Mouse (Mus musculus): ENCODE results near the gene Tmem63a.
"Not testable (repeated sequence)": the region's sequence is repeated elsewhere in the genome, so short reads cannot be mapped to it uniquely, and the experiment has no call there.

Tmem63a gene

DNA sequence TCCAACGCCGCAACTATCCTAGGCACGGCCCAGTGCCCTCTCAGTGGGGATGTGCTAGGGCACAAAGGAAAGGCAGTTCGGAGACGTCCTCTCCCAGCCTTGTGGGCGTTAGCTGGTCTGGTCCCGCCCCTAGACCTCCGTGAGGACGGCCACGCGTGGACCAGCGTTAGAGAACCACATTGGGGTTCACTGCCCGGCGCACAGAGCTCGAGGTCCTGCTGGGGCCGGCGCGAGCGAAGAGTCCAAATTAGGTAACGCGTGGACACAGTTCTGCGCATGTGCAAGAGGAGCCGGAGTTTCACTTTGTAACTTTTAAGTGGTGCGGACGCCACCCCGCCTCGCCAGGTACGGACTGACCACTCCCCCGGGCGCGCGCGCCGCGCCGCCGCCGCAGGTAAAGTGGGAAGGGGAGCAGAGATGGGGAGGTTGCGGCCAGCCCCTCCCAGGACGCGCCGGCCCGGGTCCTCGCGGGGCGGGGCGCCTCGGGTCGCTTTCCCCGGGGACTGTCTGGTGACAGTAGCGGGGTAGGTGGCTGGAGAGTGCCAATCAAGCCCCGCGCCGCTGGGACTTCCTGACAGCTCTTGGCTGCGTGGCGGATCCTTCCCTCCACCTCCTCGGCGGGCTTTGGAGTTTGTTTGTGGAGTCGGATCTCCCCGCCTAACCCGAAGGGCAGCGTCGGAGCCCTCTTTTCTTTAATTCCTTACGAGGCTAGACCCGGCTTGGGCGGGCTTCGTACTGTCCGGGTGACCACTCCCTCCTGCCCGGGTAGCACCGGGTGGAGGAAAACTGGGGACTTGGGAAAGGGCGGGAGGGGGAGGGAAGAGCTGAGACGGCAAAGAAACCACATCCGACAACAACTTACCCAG lies at the start of gene Tmem63a:
Gene Tmem63a (plus strand): TSS at position 179 of the 866 bp plus-strand sequence.
- in situ Hi-C loops (cut with MseI, MboI) = no loop called here

DNA sequence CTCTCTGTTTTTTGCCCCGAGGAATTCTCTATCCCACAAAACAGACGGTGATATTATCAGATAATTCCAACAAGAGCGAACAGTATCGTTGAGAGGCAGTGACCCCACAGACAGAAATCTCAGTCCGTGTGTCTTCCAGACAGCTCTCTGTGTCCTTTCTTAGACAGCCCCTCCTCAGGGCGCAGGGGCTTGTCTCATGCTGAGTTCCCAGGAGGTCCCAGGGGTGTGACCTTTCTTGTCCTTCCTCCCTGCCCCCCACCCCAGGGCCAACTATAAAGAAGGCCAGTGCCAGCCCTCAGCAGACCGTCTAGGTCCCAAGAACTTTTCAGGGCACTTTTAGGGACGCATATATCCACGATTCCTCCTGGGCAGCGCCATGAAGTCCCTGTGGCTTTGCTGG lies 49.3 kb upstream of the Tmem63a start, which contains the start of gene Lefty2:
Gene Lefty2 (plus strand): TSS at position 301 of the 400 bp plus-strand sequence.
- in situ Hi-C loops (cut with MseI, MboI) = no loop called here

DNA sequence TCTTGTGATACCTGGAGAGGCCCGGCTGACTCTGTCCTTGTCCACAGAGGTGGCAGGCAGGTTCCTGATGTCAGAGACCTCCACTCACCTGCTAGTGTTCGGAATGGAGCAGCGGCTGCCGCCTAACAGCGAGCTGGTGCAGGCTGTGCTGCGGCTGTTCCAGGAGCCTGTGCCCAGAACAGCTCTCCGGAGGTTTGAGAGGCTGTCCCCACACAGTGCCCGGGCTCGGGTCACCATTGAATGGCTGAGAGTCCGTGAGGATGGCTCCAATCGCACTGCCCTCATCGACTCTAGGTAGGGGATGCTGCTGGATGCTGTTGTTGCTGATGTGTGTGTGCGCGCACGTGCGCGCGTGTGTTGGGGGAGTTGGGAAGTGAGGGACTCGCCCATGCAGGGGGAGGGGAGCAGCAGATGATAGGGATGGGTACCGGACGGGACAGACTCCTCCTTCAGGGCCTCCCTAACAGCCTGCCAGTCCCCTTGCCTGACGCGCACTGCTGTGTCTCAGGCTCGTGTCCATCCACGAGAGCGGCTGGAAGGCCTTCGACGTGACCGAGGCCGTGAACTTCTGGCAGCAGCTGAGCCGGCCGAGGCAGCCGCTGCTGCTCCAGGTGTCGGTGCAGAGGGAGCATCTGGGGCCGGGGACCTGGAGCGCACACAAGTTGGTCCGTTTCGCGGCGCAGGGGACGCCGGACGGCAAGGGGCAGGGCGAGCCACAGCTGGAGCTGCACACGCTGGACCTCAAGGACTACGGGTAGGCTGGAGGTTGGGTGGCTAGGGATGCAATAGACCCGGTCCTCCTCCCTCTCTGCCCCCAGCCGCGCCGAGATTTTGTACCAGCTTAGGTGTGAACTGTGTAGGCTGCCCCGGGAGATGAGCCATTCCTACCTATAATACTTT lies 47.8 kb upstream of the Tmem63a start:
- in situ Hi-C loops (cut with MseI, MboI) = not testable (repeated sequence)

DNA sequence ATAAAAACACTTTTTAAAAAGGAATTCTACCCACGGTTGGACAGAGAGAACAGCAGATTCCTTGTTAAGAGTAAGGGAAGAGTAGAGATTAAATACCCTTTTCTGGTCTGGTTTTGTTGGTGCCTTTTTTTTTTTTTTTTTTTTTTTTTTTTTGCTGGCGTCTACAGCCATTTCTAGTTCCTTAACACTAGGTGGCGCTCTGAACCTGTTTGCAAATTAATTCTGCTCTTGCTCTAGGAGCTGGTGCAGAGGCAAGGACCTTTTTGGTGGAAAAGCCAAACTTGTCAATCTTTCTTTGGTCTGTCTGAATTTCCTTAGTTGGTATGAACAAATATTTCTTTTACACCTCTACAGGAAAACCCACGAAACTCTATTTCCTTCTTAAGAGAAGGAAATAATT lies 41.0 kb upstream of the Tmem63a start:
- in situ Hi-C loops (cut with MseI, MboI) = loop anchor here in 1 of 2 experiments (10.0 kb wide), 1 partner anchor 74 kb away; no protein-coding TSS in a partner anchor

DNA sequence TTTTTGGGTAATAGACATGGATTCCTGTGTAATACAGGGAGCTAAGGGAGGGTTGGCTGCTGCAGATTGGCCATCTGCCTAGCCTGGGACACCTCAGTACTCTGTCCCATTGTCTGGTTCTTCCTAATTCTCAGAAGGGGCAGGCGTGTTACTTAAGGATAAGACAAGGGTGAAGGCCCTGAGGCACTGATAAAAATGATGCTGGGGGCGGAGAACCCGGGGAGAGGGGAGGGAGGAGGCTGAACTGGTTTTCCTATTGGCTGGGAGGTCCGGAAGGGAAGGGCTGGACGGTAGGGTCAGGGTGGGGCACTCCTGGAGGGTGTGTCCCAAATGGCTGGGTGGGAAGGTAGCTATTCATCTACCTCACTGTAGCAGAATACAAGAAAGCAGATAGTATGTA lies 39.2 kb upstream of the Tmem63a start:
- in situ Hi-C loops (cut with MseI, MboI) = loop anchor here in 1 of 2 experiments (10.0 kb wide), 1 partner anchor 72 kb away; no protein-coding TSS in a partner anchor

DNA sequence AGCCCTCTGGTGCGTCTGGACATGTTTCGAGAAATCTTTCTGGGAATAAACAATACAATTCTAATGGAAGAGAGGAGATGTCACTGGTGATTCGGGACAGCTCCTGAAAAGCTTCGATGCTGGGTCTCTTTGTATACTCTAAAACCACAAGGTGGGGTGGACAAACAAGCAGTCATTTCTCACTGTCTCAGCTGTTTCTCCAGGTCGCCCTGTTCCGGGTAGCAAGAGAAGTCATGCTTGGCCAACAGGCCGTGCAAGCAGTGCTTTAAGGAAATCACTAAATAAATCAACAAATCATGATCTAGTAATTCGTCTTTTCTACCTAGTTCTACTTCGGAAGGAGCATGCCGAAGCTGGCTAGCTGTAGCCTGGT lies 38.5 kb upstream of the Tmem63a start:
- in situ Hi-C loops (cut with MseI, MboI) = loop anchor here in 1 of 2 experiments (10.0 kb wide), 1 partner anchor 71 kb away; no protein-coding TSS in a partner anchor

DNA sequence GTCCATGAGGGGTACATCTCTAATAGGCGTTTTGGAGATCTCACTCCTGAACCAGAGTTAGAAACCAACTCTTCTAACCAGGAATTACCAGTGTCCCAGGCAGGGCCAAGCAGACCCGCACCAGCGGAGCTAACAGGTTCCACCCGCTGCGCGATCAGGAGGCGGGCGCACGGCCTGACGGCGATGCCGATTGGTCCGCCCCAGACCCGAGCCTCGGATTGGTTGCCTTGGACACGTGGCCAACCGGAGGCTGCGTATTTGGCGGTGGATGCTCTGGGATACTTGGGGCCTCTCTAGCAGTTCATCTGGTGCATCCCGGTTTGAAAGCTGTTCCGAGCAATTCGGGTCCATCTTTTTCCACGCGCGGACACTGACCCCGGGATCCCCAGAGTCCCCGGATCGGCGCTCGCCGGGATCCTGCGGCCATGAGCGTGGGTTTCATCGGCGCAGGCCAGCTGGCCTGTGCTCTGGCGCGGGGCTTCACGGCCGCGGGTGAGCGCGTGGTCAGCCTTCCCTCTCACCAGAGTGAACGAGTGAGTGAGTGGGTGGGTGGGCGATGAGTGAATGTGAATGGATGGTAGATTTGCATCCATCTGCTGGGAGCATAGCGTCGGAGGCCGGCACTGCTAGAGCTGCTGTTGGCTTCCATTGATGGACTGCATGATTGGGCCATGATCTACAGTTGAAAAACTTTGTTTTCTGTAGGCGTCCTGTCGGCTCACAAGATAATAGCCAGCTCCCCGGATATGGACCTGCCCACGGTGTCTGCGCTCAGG lies 37.9 kb upstream of the Tmem63a start, which contains the start of gene Pycr2:
Gene Pycr2 (plus strand): TSS at position 255 of the 776 bp plus-strand sequence.
- in situ Hi-C loops (cut with MseI, MboI) = loop anchor here in 1 of 2 experiments (10.0 kb wide), 1 partner anchor 71 kb away; no protein-coding TSS in a partner anchor

DNA sequence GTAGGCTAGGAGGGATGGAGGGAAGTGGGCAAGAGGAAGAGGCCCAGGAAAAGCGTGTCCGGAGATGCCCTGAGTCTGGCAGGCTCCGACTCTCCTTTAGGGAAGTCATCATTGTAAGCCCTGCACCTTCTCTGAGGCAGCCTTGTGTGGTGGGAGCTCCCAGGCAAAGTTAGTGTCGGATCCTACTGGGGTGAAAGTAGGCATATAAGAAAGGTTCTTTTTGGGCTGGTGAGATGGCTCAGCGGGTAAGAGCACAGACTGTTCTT lies 37.4 kb upstream of the Tmem63a start:
- in situ Hi-C loops (cut with MseI, MboI) = loop anchor here in 1 of 2 experiments (10.0 kb wide), 1 partner anchor 70 kb away; no protein-coding TSS in a partner anchor

DNA sequence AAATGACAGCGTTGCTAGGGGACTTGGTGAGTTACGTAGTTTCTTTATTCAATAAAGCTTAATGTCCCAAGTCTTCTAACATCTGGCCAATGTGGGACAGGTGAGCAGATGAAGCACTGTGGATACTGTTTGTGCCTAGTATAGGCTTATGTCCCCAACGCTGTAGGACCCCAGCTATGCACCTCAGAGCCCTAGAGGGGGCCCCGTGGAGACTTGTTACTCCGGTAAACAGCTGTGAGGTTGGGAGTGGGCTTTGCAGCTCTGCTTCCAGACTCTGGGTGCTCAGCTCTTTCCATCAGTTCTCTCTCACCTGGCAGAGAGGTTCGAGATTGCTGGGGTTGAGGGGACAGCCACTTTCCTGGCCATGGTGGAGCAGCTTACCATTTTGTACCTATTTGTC lies 36.8 kb upstream of the Tmem63a start:
- in situ Hi-C loops (cut with MseI, MboI) = loop anchor here in 1 of 2 experiments (10.0 kb wide), 1 partner anchor 69 kb away; no protein-coding TSS in a partner anchor

DNA sequence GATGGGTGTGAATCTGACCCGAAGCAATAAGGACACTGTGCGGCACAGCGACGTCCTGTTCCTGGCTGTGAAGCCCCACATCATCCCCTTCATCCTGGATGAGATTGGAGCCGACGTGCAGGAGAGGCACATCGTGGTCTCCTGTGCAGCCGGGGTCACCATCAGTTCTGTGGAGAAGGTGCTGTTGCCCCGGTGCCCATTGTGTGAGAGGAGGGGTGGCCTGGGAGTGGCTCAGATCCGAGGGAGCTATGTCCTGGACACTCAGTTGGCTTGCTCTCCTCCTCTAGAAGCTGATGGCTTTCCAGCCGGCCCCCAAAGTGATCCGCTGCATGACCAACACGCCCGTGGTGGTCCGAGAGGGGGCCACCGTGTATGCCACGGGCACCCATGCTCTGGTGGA lies 36.3 kb upstream of the Tmem63a start:
- in situ Hi-C loops (cut with MseI, MboI) = loop anchor here in 1 of 2 experiments (10.0 kb wide), 1 partner anchor 69 kb away; no protein-coding TSS in a partner anchor

DNA sequence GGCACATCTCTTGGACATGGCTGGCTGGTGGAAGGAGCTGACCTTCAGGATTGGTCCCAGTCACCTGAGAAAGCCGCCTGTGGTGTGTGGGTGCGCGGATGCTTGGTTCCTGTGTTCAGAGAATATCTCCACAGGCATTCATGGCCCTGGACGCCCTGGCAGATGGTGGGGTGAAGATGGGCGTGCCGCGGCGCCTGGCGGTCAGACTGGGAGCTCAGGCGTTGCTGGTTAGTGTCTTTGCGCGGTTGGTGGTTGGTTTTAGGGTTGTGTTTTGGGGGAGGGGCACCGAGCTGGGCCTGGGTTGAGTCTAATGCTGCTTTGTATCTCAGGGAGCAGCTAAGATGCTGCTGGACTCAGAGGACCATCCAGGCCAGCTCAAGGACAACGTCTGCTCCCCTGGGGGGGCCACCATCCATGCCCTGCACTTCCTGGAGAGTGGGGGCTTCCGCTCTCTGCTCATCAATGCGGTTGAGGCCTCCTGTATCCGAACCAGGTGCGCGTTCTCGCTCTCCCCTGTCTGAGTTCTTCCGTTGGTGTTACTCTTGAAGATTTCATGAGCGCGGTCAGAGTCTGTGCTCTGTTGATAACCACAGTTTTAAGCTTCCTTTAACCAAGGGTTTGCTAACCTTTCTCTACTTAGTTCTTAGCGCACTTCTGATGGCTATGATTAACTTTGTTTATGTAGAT lies 35.5 kb upstream of the Tmem63a start:
- in situ Hi-C loops (cut with MseI, MboI) = loop anchor here in 1 of 2 experiments (10.0 kb wide), 1 partner anchor 68 kb away; no protein-coding TSS in a partner anchor

DNA sequence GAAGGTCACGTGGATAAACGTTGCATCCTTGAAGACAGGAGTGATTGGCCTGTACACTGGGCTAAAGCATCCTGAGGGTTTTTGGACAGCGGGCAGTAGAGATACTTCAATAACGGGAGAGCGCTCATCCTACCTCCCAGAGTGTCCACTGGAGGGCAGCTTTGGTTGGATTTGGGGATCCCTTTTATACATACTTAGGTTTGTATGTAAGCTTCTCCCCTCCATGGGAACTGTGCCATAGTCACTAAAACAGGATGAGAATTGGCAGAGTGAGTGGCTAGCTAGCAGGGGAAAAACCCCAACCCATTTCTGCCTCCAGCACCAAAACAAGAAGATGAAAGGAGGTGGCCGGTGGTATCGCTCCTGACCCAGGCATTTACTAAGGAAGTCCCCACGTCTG lies 31.0 kb upstream of the Tmem63a start:
- in situ Hi-C loops (cut with MseI, MboI) = no loop called here

DNA sequence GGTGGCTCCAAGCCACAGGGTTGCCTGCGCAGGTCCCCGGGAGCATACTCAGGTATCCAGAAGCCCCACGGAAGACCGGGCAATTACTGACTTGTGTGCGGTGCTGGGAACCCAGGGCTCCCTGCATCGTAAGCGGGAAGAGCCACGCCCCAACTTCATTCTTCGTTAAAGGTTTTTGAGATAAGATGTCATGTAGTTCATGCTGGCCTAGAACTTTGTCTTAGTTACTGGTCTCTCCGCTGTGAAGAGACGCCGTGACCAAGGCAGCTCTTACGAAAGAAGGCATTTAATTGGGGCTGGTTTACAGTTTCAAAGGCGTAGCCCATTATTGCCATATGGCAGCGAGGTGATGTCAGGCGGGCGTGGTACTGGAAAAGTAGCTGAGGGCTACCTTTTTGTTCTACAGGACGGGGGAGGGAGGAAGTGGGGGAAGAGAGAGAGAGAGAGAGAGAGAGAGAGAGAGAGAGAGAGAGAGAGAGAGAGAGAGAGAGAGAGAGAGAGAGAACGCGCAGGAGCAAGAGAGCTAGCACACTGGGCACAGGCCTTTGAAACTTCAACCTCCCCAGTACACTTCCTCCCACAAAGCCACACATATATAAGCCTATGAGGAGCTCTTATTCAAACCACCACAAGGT lies 30.4 kb upstream of the Tmem63a start:
- in situ Hi-C loops (cut with MseI, MboI) = no loop called here

DNA sequence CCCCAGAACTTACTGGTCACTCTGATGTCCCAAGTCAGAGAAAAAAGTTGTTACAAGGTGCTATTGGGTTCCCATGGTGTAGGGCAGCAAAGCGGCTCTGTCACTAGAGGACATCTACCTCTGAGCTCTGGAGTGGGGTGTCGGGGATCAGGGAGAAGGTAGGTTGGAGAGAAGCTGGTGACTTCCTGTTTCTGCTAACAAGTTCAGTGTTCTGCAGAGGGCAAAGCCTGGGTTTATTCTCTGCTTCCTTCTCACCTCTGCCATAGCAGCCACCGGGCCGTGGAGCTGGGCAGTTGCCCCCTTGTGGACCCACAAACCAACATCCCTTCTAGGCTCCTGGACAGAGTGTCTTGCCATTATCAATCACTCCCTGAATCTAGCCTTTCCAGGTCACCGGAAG lies 29.4 kb upstream of the Tmem63a start:
- in situ Hi-C loops (cut with MseI, MboI) = no loop called here

DNA sequence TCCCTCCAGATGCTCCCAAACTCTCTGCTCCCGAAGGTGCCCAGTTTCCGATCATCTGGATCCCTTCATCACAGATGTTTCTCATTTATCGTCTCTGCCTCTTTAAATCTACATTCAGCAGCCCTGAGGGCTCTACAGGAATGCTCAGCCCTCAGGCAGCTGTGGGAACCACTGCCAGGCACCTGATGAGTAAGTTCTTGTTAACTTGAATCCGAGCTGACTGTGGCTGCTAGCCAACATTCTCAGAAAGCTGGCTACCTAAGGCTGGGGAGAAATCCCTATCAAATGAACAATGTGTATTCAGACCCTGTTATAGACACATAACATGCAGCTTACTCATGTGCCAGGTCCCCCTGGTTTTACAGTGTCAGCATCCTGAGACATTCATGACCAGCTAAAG lies 28.3 kb upstream of the Tmem63a start:
- in situ Hi-C loops (cut with MseI, MboI) = no loop called here

DNA sequence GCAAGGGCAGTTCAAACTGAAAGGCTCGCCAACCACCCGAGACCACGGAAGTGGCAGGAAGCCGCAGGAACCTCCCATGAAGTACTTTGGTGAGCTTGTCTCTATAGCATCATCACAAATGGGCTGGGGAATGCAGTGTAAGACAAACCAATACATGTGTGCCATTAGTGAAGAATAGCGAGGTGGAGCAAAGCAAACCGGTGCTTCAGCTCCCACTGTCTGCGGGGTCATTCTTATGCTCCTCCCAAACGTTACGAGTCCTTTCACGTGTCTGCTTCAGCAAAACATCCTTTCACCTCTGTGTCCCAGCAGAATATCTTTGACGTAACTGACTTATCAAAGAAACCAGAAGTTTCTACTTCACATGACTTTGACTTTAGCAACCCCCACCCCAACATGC lies 25.7 kb upstream of the Tmem63a start:
- in situ Hi-C loops (cut with MseI, MboI) = no loop called here

DNA sequence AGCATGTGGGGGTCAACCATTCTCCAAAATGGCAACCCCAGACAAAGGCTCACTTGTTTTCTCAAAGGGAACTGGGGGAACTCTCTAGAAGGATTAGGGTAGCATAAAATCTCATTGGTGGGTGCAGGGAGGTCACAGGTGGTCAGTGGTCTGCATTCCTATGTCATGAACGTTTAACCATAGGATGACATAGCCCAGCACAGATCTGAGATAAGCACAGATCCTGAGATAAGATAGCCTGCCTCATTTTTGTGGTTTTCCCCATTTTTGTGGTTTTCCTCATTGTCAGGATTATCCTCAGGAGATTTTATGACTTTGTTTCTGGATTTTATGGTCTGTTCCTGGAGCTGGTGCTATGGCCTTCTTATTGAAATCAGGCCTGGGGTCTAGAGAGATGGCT lies 25.1 kb upstream of the Tmem63a start:
- in situ Hi-C loops (cut with MseI, MboI) = no loop called here

DNA sequence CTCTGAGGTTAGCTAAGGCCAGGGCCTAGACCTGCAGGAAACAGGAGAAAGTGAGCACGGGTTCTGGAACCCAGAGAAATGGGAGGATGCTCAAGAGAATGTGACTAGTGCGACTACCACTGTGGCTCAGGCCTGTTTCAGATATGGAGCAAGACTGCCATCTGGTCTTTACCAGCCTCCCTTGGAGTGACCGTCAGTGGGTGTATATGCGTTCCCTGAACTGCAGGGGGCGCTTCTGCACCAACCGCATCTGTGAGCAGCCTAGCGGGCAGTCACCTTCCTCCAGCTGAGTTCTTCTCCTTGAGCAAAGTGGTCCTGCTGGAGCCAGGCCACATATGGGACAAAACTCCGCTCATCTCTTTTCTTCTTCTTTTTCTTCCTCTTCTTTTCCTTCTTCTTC lies 22.5 kb upstream of the Tmem63a start:
- in situ Hi-C loops (cut with MseI, MboI) = no loop called here

DNA sequence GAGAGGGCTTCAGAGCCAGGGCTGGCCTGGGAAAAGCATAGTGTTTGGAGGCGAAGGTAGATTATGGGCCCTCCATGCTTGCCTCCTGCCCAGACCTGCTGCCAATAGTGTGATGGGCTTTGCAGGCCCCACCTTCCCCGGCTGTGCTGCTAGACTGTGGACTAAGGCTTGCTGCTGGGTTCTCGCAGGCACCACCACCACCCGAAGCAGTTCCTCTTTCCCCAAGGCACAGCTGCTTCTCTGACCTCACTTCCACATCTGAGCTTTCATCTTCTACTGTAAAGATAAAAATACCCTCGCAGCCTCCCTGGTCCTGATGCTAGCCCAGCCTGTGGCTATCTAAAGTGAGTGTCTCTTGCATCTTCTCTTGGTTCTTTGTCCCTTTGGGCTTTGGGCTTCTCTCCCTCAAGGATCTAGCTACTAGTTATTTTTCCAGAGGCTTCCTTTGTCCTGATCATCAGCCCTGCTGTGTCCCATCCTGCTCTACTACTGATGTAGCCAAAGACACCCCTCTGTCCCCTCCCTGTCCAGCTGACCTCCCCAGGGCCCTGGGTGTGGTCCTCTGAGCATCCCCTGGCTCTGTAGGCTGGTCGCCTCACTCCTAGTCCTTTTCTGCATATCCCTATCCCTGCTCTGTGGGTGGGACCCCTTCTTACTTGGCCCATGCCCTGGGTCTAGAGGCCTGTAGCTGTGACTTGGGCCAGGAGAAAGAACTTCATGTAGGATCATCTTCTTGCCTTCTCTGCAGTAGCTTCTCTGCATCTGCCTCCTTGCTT lies 19.7 kb upstream of the Tmem63a start:
- in situ Hi-C loops (cut with MseI, MboI) = no loop called here
